Mouse (Mus musculus) heart, embryonic 11.5 days (tissue): ENCODE measurements around the gene 2210016L21Rik. TPM values are rescaled to one million over a fixed set of nuclear protein-coding genes. Genes with fewer than 3 reads are reported as not detected.
"Not testable (repeated sequence)": the region's sequence is repeated elsewhere in the genome, so short reads cannot be mapped to it uniquely, and the experiment has no call there.

Source experiments
- ATAC-seq: fragments of 200-750 bp; cut with Nextera tagmentation; replicated peaks from 2 replicates; pipeline ENCODE4 v1.8.0; 2017; ENCODE audit warnings: moderate library complexity; ENCODE audit not compliant: insufficient number of reproducible peaks, low FRiP score, low TSS enrichment
- H3K27ac ChIP-seq: fragments of 300-500 bp; sonication (generic); 2 replicates; pipeline ENCODE4 v1.5.1; 2014; ENCODE audit warnings: mild to moderate bottlenecking, low read depth, low read length
- H3K27me3 ChIP-seq: fragments of 300-500 bp; sonication (generic); 2 replicates; pipeline ENCODE4 v1.6.1; 2014; ENCODE audit warnings: mild to moderate bottlenecking, low read length, mixed read lengths; ENCODE audit not compliant: control insufficient read depth, insufficient read depth
- H3K36me3 ChIP-seq: fragments of 300-500 bp; sonication (generic); 2 replicates; pipeline ENCODE4 v1.6.1; 2014; ENCODE audit warnings: mild to moderate bottlenecking, low read length, moderate library complexity, mixed read lengths; ENCODE audit not compliant: control insufficient read depth, insufficient read depth
- H3K4me1 ChIP-seq: fragments of 300-500 bp; sonication (generic); 2 replicates; pipeline ENCODE4 v1.6.1; 2014; ENCODE audit warnings: low read length; ENCODE audit not compliant: control insufficient read depth, insufficient read depth
- H3K4me2 ChIP-seq: fragments of 300-500 bp; sonication (generic); 2 replicates; pipeline ENCODE4 v1.6.1; 2014; ENCODE audit warnings: mild to moderate bottlenecking, moderate library complexity
- H3K4me3 ChIP-seq: fragments of 300-500 bp; sonication (generic); 2 replicates; pipeline ENCODE4 v1.5.1; 2014; ENCODE audit warnings: low read depth, low read length
- H3K9ac ChIP-seq: fragments of 300-500 bp; sonication (generic); 2 replicates; pipeline ENCODE4 v1.6.1; 2014; ENCODE audit warnings: mild to moderate bottlenecking, low read depth, low read length, moderate library complexity
- H3K9me3 ChIP-seq: fragments of 300-500 bp; sonication (generic); replicated peaks from 2 replicates; pipeline ENCODE4 v1.6.1; 2016; ENCODE audit warnings: low read length; ENCODE audit not compliant: control insufficient read depth
- WGBS: fragments of 180-500 bp; shearing (Covaris S2); extraction: QIAGEN DNeasy Blood & Tissue Kit; methylation state at CpG from one replicate; pipeline ENCODE4 v1.1.7; 2014; ENCODE audit not compliant: insufficient replicate concordance; 5-methylcytosine and 5-hydroxymethylcytosine counted together
- polyA plus RNA-seq: library from polyadenylated mRNA; unstranded; fragments of >200 nt; fragmentation: Nextera tagmentation; extraction: Ambion mirVana; gene quantifications from 2 replicates; pipeline ENCODE4 v1.2.1, GENCODE M21; 2014

Gene 2210016L21Rik
- polyA plus RNA-seq, 1 experiment from 2014 or later: 31.0 TPM

DNA sequence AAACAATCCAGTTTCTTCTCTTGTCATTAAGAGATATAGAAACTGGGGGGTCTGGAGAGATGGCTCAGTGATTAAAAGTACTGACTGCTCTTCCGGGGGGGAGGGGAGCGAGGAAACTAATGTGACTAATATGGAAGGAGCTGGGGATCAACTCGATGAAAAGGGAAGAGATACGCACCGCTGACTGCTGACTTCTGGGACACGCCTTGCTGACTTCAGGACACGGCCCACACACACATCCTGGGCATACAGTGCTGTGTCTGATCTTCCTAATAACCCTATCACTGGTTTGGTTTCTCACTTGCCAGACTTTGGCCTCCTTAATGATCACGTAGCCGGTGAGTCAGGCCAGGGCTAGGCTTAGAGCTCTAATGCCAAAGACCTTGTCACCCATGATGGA lies 15.2 kb upstream of the 2210016L21Rik start:
- H3K4me3 ChIP-seq: no peak overlapping the region
- H3K9ac ChIP-seq: no peak overlapping the region
- ATAC-seq: no peak
- H3K4me1 ChIP-seq: 0 out of 2 replicates have a peak, but pooled peaks cover 4% of the 10 kb centered on the region
- H3K27me3 ChIP-seq: no peaks in the 10 kb centered on the region
- 80% methylated on average over 9 of the region's 9 CpGs for WGBS
- no peak overlapping the region for H3K27ac ChIP-seq
- no peaks in the 10 kb centered on the region for H3K9me3 ChIP-seq
- no peak overlapping the region for H3K4me2 ChIP-seq
- H3K36me3 ChIP-seq: no peaks in the 10 kb centered on the region

DNA sequence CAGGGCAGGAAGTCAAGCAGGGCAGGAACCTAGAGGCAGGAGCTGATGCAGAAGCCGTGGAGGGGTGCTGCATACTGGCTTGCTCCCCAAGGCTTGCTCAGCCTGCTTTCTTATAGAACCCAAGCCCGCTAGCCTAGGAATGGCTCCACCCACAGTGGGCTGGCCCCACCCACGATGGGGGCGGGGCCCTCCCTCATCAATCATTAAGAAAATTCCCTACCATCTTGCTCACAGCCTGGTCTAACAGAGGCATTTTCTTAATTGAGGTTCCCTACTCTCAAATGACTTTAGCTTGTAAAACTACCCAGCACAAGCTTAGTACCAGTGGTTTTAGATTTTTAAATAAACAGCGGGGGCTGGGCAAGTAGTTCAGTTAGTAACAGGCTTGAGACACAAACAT lies 10.3 kb upstream of the 2210016L21Rik start:
- no peak for ATAC-seq
- 51% methylated on average over 5 of the region's 5 CpGs for WGBS
- no peak overlapping the region for H3K4me2 ChIP-seq
- H3K9me3 ChIP-seq: no peaks in the 10 kb centered on the region
- no peak overlapping the region for H3K4me3 ChIP-seq
- H3K9ac ChIP-seq: no peak overlapping the region
- no peaks in the 10 kb centered on the region for H3K27me3 ChIP-seq
- no peaks in the 10 kb centered on the region for H3K4me1 ChIP-seq
- H3K36me3 ChIP-seq: no peaks in the 10 kb centered on the region
- H3K27ac ChIP-seq: no peak overlapping the region

DNA sequence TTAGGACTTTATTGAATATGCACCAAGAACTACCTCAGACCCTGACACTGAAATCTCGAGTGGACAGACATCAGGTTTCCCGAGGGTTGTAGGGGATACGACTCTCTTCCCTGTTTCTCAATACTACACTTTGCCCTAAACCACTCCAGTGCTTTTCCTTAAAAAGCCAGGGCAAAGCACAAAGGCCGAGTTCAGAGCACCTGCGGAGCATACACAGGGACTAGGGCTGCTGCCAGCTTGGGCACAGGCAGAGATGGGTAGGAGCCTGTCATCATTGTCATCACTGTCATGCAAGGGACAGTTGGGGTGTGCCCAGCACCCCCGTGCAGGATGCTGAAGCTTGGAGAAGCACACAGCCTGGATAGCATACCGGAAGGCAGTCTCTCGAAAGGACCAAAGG lies 8.8 kb upstream of the 2210016L21Rik start:
- Histone ChIP-seq H3K36me3 (no peaks in the 10 kb centered on the region), H3K9me3 (no peaks in the 10 kb centered on the region), H3K27ac (no peak overlapping the region), H3K27me3 (no peaks in the 10 kb centered on the region), H3K4me1 (no peaks in the 10 kb centered on the region), H3K4me2 (no peak overlapping the region), H3K4me3 (no peak overlapping the region), H3K9ac (no peak overlapping the region)
- WGBS: 76% methylated on average over 8 of the region's 8 CpGs
- no peak for ATAC-seq

DNA sequence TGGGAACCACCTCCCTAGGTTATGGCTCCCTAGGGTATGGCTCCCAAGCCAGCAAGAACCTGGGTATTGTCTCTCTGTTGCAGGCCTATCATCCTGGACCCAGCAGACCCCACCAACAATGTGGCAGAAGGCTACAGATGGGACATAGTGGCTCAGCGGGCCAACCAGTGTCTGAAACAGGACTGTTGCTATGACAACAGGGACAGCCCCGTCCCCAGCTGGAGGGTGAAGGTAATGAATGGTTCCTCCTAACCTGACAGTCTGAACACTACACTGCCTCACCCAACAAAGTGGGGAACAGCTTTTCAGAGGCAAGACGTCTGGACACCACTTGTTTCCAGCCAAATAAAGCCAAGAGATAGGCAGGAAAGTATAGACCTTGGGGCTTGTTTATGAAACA lies 6.1 kb upstream of the 2210016L21Rik start:
- H3K9me3 ChIP-seq: no peaks in the 10 kb centered on the region
- no peak overlapping the region for H3K27ac ChIP-seq
- 46% methylated on average over 3 of the region's 3 CpGs for WGBS
- no peaks in the 10 kb centered on the region for H3K4me1 ChIP-seq
- no peak overlapping the region for H3K9ac ChIP-seq
- ATAC-seq: no peak
- no peak overlapping the region for H3K4me2 ChIP-seq
- no peaks in the 10 kb centered on the region for H3K27me3 ChIP-seq
- no peak overlapping the region for H3K4me3 ChIP-seq
- no peaks in the 10 kb centered on the region for H3K36me3 ChIP-seq

DNA sequence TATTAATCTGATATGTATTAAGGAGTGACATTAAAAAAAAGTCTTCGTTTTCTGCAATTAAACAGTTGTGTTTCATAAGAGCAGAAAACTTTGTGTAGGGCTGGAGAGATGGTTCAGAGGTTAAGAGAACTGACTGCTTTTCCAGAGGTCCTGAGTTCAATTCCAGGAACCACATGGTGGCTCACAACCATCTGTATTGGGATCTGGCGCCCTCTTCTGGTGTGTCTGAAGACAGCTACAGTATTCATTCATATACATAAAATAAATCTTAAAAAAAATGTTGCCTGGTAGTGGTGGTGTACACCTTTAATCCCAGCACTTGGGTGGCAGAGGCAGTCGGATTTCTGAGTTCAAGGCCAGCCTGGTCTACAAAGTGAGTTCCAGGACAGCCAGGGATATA lies 820 bp upstream of the 2210016L21Rik start:
- not testable (repeated sequence) for H3K4me3 ChIP-seq, H3K4me2 ChIP-seq, H3K4me1 ChIP-seq, ATAC-seq, H3K27me3 ChIP-seq, H3K36me3 ChIP-seq, H3K9me3 ChIP-seq, H3K9ac ChIP-seq, H3K27ac ChIP-seq
- WGBS: 55% methylated on average over 3 of the region's 3 CpGs

DNA sequence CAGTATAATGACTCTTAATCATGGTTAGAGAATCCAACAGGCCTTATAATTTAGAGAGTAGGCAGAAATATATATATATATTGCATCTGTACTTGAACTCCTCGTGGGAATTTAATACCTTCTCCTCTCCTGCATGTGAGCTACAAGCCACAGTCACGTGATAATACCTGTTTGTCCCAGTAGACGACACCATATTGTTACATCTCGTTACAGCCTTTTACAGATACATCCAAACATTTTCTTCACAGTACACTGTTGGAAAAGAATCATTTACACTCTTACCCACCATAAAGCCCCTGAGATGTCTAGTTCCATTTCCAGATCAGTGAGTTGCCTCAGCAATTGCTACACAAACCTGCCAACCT lies 790 bp downstream of the 2210016L21Rik start:
- ATAC-seq: no peak
- Histone ChIP-seq H3K4me2 (peak overlapping the region; percentile 89), H3K4me1 (peaks cover 5% of the 10 kb centered on the region; the same call in 1 of the 2 replicates), H3K27ac (no peak overlapping the region), H3K27me3 (no peaks in the 10 kb centered on the region), H3K4me3 (peak overlapping the region; percentile 96), H3K9me3 (no peaks in the 10 kb centered on the region), H3K36me3 (peaks cover 8% of the 10 kb centered on the region), H3K9ac (peak overlapping the region; percentile 97)
- 47% methylated on average over 4 of the region's 4 CpGs for WGBS

DNA sequence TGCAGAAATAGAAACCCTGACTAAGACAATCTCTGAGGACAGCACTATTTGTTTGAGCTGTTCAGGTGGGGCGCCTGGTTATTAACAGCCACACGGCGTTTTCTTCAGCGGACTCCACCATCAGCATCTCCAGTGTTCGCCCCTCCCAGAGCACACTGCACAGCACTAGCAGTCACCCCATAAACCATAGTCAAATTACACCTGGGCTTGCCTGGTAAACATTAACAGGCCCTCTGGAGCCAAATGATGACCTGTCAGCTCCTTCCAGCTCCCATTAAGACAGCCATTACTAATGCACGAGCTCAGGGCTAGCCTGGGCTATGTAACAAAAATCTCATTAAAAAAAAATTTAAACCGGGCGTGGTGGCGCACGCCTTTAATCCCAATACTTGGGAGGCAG lies 3.1 kb downstream of the 2210016L21Rik start:
- no peak for ATAC-seq
- peaks cover 5% of the 10 kb centered on the region; the same call in 1 of the 2 replicates for H3K4me1 ChIP-seq
- H3K36me3 ChIP-seq: peaks cover 11% of the 10 kb centered on the region
- H3K9ac ChIP-seq: no peak overlapping the region
- no peaks in the 10 kb centered on the region for H3K27me3 ChIP-seq
- no peak overlapping the region for H3K4me2 ChIP-seq
- WGBS: 96% methylated on average over 10 of the region's 10 CpGs
- H3K27ac ChIP-seq: no peak overlapping the region
- H3K9me3 ChIP-seq: no peaks in the 10 kb centered on the region
- no peak overlapping the region for H3K4me3 ChIP-seq

DNA sequence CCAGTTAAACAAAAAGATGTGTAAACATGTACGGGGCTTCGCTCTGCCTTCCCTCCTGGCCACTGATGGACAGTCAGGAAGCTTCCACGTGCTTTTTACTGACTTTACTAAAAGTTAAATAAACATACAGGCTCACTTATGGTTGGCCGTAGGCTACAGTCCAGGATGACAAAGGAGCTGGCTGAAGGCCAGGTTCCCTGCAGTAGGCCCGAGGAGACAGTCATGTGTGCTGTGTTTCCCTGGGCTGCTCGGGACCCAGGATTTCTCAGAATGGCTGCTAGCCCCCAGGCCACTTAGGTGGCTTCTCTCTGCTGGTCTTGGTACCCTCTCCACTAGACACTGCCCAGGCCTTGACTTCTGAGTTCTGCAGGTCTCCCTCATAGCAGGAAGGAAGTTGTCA lies 6.9 kb downstream of the 2210016L21Rik start:
- no peak overlapping the region for H3K4me2 ChIP-seq
- no peak overlapping the region for H3K9ac ChIP-seq
- H3K36me3 ChIP-seq: peaks cover 11% of the 10 kb centered on the region
- no peak overlapping the region for H3K27ac ChIP-seq
- H3K4me1 ChIP-seq: no peaks in the 10 kb centered on the region; the same call in 1 of the 2 replicates
- H3K4me3 ChIP-seq: no peak overlapping the region
- no peaks in the 10 kb centered on the region for H3K27me3 ChIP-seq
- WGBS: 54% methylated on average over 6 of the region's 6 CpGs
- ATAC-seq: no peak
- no peaks in the 10 kb centered on the region for H3K9me3 ChIP-seq

DNA sequence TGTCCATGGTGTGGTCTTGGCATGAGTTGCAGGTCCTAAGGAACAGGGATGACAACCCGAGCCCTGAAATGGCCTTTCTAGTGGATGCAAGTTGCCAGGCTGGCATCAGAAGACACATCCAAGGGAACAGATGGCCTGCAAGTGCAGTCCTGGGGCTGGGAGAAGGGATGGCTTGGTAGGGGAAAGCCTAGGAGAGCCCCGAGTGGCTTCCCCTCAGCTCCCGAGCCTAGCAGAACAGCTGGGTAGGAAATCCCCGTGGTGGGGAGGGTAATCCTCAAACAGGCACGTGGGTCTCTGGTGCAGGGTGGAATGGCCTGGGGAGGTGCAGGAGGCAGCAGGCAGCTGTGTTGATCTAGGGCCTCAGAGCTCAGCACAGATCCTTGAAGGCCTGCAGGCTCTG lies 7.4 kb downstream of the 2210016L21Rik start:
- WGBS: 69% methylated on average over 5 of the region's 5 CpGs
- Histone ChIP-seq H3K4me2 (no peak overlapping the region), H3K9me3 (no peaks in the 10 kb centered on the region), H3K27me3 (no peaks in the 10 kb centered on the region), H3K9ac (no peak overlapping the region), H3K27ac (no peak overlapping the region), H3K4me3 (no peak overlapping the region), H3K36me3 (peaks cover 11% of the 10 kb centered on the region), H3K4me1 (no peaks in the 10 kb centered on the region; the same call in 1 of the 2 replicates)
- no peak for ATAC-seq
